Mouse (Mus musculus) liver, embryonic 12.5 days (tissue): Measurements from ENCODE around the gene Rab7b. TPM values are rescaled to one million over a fixed set of nuclear protein-coding genes. Genes with fewer than 3 reads are reported as not detected.

ENCODE experiments used
- ATAC-seq: fragments of 200-750 bp; cut with Nextera tagmentation; 2 replicates; pipeline ENCODE4 v1.8.0; 2017; ENCODE audit warnings: moderate number of reproducible peaks, mild to moderate bottlenecking, moderate library complexity
- H3K27ac ChIP-seq: fragments of 300-500 bp; sonication (generic); 2 replicates; pipeline ENCODE4 v1.5.1; 2016; ENCODE audit warnings: mild to moderate bottlenecking
- H3K27me3 ChIP-seq: fragments of 300-500 bp; sonication (generic); replicated peaks from 2 replicates; pipeline ENCODE4 v1.6.1; 2016; ENCODE audit warnings: mild to moderate bottlenecking, moderate library complexity
- H3K36me3 ChIP-seq: fragments of 300-500 bp; sonication (generic); 2 replicates; pipeline ENCODE4 v1.6.1; 2016; ENCODE audit warnings: mild to moderate bottlenecking, moderate library complexity
- H3K4me1 ChIP-seq: fragments of 300-500 bp; sonication (generic); 2 replicates; pipeline ENCODE4 v1.6.1; 2016
- H3K4me2 ChIP-seq: fragments of 300-500 bp; sonication (generic); 2 replicates; pipeline ENCODE4 v1.6.1; 2016; ENCODE audit warnings: mild to moderate bottlenecking, moderate library complexity
- H3K4me3 ChIP-seq: fragments of 300-500 bp; sonication (generic); 2 replicates; pipeline ENCODE4 v1.5.1; 2016; ENCODE audit warnings: mild to moderate bottlenecking, moderate library complexity
- H3K9ac ChIP-seq: fragments of 300-500 bp; sonication (generic); 2 replicates; pipeline ENCODE4 v1.6.1; 2016; ENCODE audit warnings: mild to moderate bottlenecking, moderate library complexity
- H3K9me3 ChIP-seq: fragments of 300-500 bp; sonication (generic); replicated peaks from 2 replicates; pipeline ENCODE4 v1.6.1; 2016; ENCODE audit warnings: mild to moderate bottlenecking, moderate library complexity
- WGBS: fragments of 180-500 bp; shearing (Covaris S2); methylation state at CpG from one replicate; pipeline ENCODE4 v1.1.7; 2016; ENCODE audit not compliant: insufficient replicate concordance; 5-methylcytosine and 5-hydroxymethylcytosine counted together
- polyA plus RNA-seq: library from polyadenylated mRNA; unstranded; fragments of >200 nt; fragmentation: Nextera tagmentation; extraction: Ambion mirVana; gene quantifications from 2 replicates; pipeline ENCODE4 v1.2.1, GENCODE M21; 2016

Rab7b gene
- polyA plus RNA-seq, 1 experiment from 2014 or later = 0.79 TPM

DNA sequence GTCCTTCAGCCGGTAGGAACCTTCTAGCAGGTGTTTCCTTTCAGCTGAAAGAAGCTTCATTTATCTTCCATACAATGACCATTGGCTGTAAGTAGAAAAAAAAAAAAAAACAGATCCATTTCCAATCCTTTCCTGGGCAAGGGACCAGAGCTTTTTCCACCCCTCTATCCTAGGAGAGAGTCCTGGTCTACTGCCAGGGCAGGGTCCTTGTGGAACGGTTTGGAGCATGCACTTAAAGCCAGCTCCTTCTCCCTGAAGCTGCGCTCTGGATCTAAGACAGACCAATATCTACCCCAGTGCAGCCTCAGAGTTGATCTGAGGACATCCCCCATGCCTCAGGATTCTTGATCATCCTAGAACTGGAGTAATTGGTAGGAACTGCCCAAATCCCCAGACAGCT, 33.5 kb downstream of the Rab7b start:
- H3K36me3 ChIP-seq = no peaks in the 10 kb centered on the region
- H3K4me2 ChIP-seq = no peak overlapping the region
- no peak overlapping the region for H3K27ac ChIP-seq
- ATAC-seq = no peak
- H3K27me3 ChIP-seq = no peaks in the 10 kb centered on the region
- WGBS = 56% methylated on average over 3 of the region's 3 CpGs
- H3K4me1 ChIP-seq = no peaks in the 10 kb centered on the region
- H3K4me3 ChIP-seq = no peak overlapping the region
- H3K9me3 ChIP-seq = no peaks in the 10 kb centered on the region
- H3K9ac ChIP-seq = no peak overlapping the region

DNA sequence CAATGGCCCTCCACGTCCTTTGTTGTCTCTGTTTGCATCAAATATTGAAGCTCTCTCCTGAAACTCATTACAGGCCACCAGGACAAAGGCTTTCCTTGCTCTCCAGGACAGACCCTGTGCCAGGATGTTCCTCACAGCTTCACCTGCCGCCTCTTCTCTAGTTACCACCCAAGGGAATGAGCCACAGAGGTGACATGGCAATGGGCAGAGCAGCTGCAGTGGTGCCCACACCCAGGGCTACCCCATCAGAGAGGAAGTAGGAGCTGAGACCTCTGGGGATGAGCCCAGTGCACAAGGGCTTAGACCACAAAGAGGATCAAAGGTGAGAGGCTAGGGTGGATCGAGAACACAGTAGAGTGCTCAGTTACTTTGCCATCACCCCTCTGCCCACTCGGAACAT, 35.1 kb downstream of the Rab7b start:
- Histone ChIP-seq H3K4me2 (no peak overlapping the region), H3K27ac (no peak overlapping the region), H3K4me3 (no peak overlapping the region), H3K27me3 (no peaks in the 10 kb centered on the region), H3K36me3 (no peaks in the 10 kb centered on the region), H3K4me1 (no peaks in the 10 kb centered on the region), H3K9me3 (no peaks in the 10 kb centered on the region), H3K9ac (no peak overlapping the region)
- ATAC-seq = no peak
- WGBS = 55% methylated on average over 4 of the region's 4 CpGs

GRCm38 (mm10) chr1:131726586-131726985, 38.1 kb downstream of the Rab7b start:
- ATAC-seq = no peak
- 22% methylated on average over 6 of the region's 6 CpGs for WGBS
- H3K27me3 ChIP-seq = no peaks in the 10 kb centered on the region
- no peak overlapping the region for H3K4me2 ChIP-seq
- H3K4me1 ChIP-seq = no peaks in the 10 kb centered on the region
- H3K27ac ChIP-seq = no peak overlapping the region
- no peak overlapping the region for H3K4me3 ChIP-seq
- H3K9me3 ChIP-seq = no peaks in the 10 kb centered on the region
- no peaks in the 10 kb centered on the region for H3K36me3 ChIP-seq
- H3K9ac ChIP-seq = no peak overlapping the region

- 65% methylated on average over 12 of the region's 12 CpGs for WGBS
- H3K9me3 ChIP-seq = no peaks in the 10 kb centered on the region
Observed at GRCm38 (mm10) chr1:131730639-131731437, 42.3 kb downstream of the Rab7b start.

DNA sequence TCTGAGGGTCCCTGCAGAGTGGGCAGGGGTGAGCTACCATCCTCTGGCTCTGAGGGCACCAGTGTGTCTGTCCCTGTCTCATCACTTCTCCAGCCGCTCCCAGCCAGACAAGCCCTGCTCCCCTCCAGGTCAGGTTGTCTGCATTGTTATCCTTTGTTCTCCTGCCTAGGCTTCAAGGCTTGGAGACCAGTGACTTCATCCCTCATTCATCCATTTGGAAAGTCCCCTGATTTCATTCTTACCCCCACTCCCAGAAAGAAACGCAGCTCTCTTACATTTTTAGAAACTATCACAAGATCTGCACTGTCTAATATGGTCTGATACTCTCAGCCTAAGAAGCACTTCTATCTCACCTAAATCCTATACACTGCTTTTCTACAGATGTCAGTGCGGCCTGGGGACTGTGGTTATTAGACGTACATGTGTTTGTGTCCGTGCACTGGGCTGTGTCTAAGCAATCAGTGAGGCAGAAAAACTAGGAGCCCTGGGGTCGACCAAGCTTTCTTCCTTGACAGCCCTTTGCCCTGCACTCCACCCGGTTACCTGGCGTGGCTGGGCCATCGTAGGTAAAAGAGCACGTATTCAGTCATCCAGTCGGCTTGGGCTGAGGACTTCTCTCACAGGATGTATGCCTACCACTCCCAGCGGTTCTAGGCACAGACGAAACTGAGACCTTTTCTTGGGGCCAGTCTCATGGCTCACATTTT, 45.1 kb downstream of the Rab7b start:
- 73% methylated on average over 13 of the region's 13 CpGs for WGBS
- H3K36me3 ChIP-seq = no peaks in the 10 kb centered on the region
- H3K27me3 ChIP-seq = peaks cover 15% of the 10 kb centered on the region; the same call in 1 of the 2 replicates
- no peak overlapping the region for H3K4me3 ChIP-seq
- H3K9ac ChIP-seq = no peak overlapping the region
- no peaks in the 10 kb centered on the region for H3K9me3 ChIP-seq
- H3K4me1 ChIP-seq = peaks cover 12% of the 10 kb centered on the region
- no peak overlapping the region for H3K27ac ChIP-seq
- H3K4me2 ChIP-seq = no peak overlapping the region
- no peak for ATAC-seq

More at GRCm38 (mm10) chr1:131730639-131731437, 42.3 kb downstream of the Rab7b start:
- no peak overlapping the region for H3K9ac ChIP-seq
- H3K4me2 ChIP-seq = no peak overlapping the region
- 0 out of 2 replicates have a peak, but pooled peaks cover under 1% of the 10 kb centered on the region for H3K4me1 ChIP-seq
- ATAC-seq = no peak
- H3K27me3 ChIP-seq = peaks cover 6% of the 10 kb centered on the region; the same call in 1 of the 2 replicates
- no peak overlapping the region for H3K27ac ChIP-seq
- no peak overlapping the region for H3K4me3 ChIP-seq
- no peaks in the 10 kb centered on the region for H3K36me3 ChIP-seq

DNA sequence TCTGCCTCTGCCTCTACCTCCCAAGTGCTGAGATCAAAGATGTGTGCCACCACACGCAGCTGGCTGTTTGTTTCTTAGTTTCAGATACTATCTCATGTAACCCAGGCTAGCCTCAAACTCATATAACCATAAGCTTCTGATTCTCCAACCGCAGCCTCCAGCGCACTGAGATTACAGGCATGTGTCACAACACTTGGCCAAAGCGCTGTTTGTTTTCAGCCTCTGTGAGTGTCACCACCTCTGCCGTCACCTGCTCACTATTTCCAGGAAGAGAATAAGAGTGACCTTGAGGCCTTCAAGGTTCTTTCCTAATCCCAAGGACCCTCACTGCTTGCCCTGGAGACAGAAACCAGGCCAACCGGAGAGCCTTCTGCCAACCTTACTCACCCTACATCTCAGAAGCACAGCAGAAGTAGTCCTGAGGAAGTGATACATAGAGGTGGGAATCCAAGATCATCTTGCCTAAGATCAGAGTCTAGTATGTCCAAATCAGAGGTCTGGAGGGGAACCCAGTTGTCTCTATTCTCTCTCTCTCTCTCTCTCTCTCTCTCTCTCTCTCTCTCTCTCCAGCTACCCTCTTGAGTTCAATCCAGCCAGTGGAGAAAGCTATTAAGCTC, 46.3 kb downstream of the Rab7b start:
- ATAC-seq = no peak
- no peak overlapping the region for H3K4me3 ChIP-seq
- WGBS = 77% methylated on average over 6 of the region's 6 CpGs
- no peak overlapping the region for H3K4me2 ChIP-seq
- H3K27me3 ChIP-seq = peaks cover 15% of the 10 kb centered on the region; the same call in 1 of the 2 replicates
- no peaks in the 10 kb centered on the region for H3K9me3 ChIP-seq
- no peak overlapping the region for H3K27ac ChIP-seq
- H3K9ac ChIP-seq = no peak overlapping the region
- peaks cover 12% of the 10 kb centered on the region for H3K4me1 ChIP-seq
- no peaks in the 10 kb centered on the region for H3K36me3 ChIP-seq

GRCm38 (mm10) chr1:131736494-131736893, 48.0 kb downstream of the Rab7b start:
- peaks cover 12% of the 10 kb centered on the region for H3K4me1 ChIP-seq
- ATAC-seq = no peak
- no peaks in the 10 kb centered on the region for H3K36me3 ChIP-seq
- 17% methylated on average over 9 of the region's 9 CpGs for WGBS
- H3K27me3 ChIP-seq = peaks cover 19% of the 10 kb centered on the region; the same call in 1 of the 2 replicates
- H3K9me3 ChIP-seq = no peaks in the 10 kb centered on the region
- H3K9ac ChIP-seq = no peak overlapping the region
- H3K4me3 ChIP-seq = no peak overlapping the region
- H3K27ac ChIP-seq = no peak overlapping the region
- no peak overlapping the region for H3K4me2 ChIP-seq

GRCm38 (mm10) chr1:131737269-131737668, 48.8 kb downstream of the Rab7b start:
- H3K27ac ChIP-seq = no peak overlapping the region
- no peaks in the 10 kb centered on the region for H3K36me3 ChIP-seq
- H3K9ac ChIP-seq = no peak overlapping the region
- H3K4me1 ChIP-seq = peaks cover 12% of the 10 kb centered on the region
- no peaks in the 10 kb centered on the region for H3K9me3 ChIP-seq
- no peak; the same call in 1 of the 2 replicates for ATAC-seq
- no peak overlapping the region for H3K4me2 ChIP-seq
- WGBS = 69% methylated on average over 5 of the region's 5 CpGs
- H3K4me3 ChIP-seq = no peak overlapping the region
- H3K27me3 ChIP-seq = peaks cover 22% of the 10 kb centered on the region; the same call in 1 of the 2 replicates

- Histone ChIP-seq H3K4me2 (no peak overlapping the region), H3K27me3 (peaks cover 28% of the 10 kb centered on the region), H3K9me3 (no peaks in the 10 kb centered on the region), H3K9ac (no peak overlapping the region), H3K27ac (no peak overlapping the region), H3K4me3 (no peak overlapping the region), H3K36me3 (no peaks in the 10 kb centered on the region), H3K4me1 (peaks cover 12% of the 10 kb centered on the region)
- ATAC-seq = no peak
- 41% methylated on average over 1 of the region's 1 CpGs for WGBS
Observed at GRCm38 (mm10) chr1:131738760-131739159, 50.3 kb downstream of the Rab7b start.

- H3K4me2 ChIP-seq = no peak overlapping the region
- peaks cover 31% of the 10 kb centered on the region for H3K27me3 ChIP-seq
- WGBS = 75% methylated on average over 9 of the region's 9 CpGs
- no peak overlapping the region for H3K27ac ChIP-seq
- H3K9ac ChIP-seq = no peak overlapping the region
- ATAC-seq = no peak
- no peak overlapping the region for H3K4me3 ChIP-seq
- no peaks in the 10 kb centered on the region for H3K36me3 ChIP-seq
- no peaks in the 10 kb centered on the region for H3K9me3 ChIP-seq
- H3K4me1 ChIP-seq = peaks cover 12% of the 10 kb centered on the region
Observed at GRCm38 (mm10) chr1:131739481-131740160, 51.1 kb downstream of the Rab7b start.

GRCm38 (mm10) chr1:131743868-131744464, 55.5 kb downstream of the Rab7b start, which contains the start of gene Slc26a9:
TSS of gene Slc26a9 (plus strand) at chr1:131744022.
- Histone ChIP-seq H3K9me3 (no peaks in the 10 kb centered on the region), H3K27me3 (peaks cover 32% of the 10 kb centered on the region), H3K36me3 (no peaks in the 10 kb centered on the region), H3K27ac (no peak within 1 kb of the TSS), H3K4me1 (no peaks in the 10 kb centered on the region), H3K9ac (no peak within 1 kb of the TSS), H3K4me3 (no peak within 1 kb of the TSS), H3K4me2 (no peak within 1 kb of the TSS)
- WGBS = 26% methylated on average over 10 of the region's 10 CpGs
- no peak for ATAC-seq
